Mouse (Mus musculus) ES-Bruce4 (cell line): Measurements from ENCODE around the gene Pou1f1.

Experiments used
- CTCF ChIP-seq: IDR thresholded peaks from one replicate; pipeline ENCODE4 v1.8.1; 2011; ENCODE audit warnings: low read depth, low read length
- EP300 ChIP-seq: IDR thresholded peaks from 2 replicates; pipeline ENCODE4 v1.6.1; 2011; ENCODE audit warnings: low read depth, low read length; ENCODE audit not compliant: insufficient read depth
- POLR2A ChIP-seq: IDR thresholded peaks from one replicate; pipeline ENCODE4 v1.8.1; 2011; ENCODE audit warnings: low read length; ENCODE audit not compliant: insufficient read depth

DNA sequence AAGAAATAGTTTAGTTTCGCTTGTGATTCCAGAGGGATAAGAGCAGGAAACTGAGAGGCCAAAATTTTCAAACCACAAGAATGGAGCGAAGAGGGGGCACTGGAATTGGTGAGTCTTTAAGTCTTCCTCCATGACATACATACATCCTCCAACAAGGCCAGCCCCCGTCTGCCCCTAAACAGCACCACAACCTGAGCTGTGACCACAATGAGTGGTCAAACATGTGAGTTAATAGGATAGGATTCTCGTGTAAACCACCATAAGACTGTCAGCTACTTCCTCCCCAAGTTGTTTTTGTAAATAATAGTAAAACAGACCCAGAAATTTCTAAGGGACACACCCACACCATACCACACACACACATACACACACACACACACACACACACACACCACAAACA lies 48.5 kb downstream of the Pou1f1 start:
- TF ChIP-seq CTCF, result no peak
- TF ChIP-seq POLR2A, result no peak
- TF ChIP-seq EP300, result no peak
